Mouse (Mus musculus) left cerebral cortex, adult 9 months (tissue): ENCODE data around the gene Ttc12.

Experiments used
- DNase-seq, 2 experiments: peaks; one replicate each; pipeline ENCODE4 v3.0.0; 2022; ENCODE audit warnings: low spot score in 2 of 2

Ttc12 gene

DNA sequence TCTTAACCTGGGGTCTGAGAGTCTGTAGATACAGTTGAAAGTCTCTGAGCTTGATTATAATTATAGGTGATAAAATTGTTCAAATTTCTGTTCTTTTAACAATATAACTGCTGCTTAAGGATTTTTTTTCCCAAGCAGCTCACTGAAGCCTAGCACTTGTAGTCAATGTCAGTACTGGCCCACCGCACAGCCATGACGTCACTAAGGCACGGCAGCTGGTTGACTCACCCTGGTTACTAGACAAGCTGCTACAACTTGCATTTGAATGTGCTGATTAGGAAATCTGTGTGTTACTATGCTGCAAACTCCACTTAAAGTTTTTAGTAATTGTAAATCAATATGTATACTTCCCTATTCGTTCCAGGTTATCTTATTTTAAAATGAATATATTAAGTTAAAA, 4.6 kb upstream of the Ttc12 start:
- no peak for DNase-seq

DNA sequence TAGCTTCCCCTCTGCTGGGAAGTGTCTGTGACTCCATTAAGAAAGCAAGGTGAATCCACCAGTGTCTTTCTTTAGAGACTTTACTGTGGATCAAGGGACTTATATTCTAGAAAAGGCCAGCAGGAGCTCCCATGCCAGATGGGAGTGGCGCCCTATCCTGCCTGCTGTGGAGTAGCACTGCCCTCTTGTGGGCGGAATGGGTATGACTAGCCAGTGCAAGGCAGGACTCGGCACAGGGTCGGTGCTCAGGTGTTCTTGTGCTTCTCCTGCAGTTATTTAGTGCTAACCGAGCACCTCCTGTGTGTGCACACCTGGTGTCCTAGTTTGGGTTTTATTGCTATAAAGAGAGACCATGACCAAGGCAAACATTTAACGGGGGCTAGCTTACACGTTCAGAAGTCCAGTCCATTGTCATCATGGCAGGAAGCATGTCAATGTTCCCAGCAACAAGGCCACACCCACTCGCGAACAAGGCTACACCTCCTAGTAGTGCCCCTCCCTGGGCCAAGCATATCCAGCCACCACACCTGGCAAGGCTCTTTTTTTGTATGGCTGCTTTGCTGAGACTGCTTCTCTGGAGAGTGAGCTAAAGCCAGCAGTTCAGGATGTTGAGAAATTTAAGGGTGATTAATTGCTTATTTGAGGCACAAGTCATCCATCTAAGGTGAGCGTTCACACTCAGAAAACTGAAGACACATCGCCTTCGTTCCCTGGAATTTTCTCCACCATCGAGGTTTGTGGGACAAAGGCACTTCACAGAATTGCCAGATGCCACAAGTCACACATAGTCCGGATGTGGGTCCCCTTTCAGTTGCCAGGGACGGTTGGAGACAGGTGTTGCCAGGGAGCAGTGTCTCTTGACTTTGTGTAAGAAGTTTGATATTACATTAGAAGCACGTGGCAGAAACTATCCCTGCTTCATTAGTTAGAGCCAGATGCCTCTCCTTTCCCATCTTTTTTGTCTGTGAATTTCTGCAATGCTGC, 3.2 kb upstream of the Ttc12 start:
- peak in 1 of 2 experiments; percentile 86 for DNase-seq

DNA sequence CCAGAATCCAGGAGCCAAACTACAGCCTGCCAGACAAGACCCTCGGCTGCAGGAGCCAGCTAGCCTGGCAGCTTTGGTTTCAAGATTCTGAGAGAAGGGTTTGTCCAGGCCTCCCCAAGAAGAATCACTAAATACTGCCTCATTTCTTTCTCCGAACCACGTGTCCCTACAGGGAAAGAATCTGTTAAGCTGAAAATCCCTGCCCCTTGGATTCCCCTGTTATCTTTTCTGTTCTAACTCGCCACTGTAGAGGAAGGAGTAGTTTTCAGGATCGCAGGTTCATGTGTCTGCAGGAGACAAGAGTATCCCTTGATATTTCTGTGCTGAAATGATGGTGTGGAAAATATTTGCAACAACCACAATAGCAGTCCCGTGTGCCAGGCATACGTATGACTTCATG, 2.2 kb upstream of the Ttc12 start:
- no peak for DNase-seq

DNA sequence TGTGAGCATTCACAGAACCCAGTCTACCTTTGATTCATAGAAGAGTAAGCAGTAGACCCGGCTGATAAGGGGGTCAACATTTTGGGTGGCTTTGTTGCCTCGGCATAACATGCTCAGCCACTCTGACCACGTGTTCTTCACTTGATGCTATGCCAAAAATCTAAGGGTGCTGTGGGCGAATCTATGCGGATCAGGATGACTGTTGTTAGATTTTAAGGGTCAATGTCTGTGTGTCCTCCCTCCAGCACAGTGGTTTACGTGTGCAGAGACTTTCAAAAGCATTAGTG, 1.6 kb upstream of the Ttc12 start:
- DNase-seq: no peak

DNA sequence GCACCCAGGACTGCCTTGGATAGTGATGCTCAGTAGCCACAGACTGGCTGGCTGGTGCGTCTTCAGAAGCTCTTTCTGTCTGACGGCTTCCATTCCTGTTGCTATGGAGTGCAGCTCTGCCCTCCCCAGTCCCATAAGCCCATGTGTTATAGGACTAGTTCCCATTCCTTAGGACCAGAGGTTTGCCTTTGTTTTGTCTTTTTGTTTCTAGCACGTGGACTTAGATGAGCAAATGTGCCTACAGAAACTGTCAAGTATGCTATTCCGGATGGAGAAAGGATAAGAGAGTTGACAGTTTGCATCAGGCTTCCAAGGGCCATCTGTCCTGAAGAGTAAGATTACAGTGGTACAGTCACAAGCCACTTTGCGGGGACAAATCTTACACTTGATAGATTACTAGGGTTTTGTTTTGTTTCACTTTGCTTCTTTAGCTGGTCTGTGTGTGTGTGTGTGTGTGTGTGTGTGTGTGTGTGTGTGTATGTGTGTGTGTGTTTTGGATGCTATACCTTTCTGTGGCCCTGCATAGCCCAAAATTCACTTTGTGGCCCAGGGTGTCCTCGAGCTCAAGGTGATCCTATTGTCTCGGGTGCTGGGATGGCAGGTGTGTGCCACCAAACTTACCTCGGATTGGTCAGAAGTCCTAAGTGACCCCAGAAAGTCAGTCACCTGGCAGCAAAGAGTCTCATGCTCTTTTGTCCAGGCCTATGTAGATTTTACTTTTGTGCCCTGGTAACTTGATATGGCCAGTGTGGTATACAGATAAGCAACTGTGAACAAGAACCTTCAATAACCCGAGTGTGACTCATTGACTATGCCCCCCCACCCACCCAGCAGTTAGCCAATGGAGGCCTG, 1.0 kb upstream of the Ttc12 start:
- DNase-seq: no peak

DNA sequence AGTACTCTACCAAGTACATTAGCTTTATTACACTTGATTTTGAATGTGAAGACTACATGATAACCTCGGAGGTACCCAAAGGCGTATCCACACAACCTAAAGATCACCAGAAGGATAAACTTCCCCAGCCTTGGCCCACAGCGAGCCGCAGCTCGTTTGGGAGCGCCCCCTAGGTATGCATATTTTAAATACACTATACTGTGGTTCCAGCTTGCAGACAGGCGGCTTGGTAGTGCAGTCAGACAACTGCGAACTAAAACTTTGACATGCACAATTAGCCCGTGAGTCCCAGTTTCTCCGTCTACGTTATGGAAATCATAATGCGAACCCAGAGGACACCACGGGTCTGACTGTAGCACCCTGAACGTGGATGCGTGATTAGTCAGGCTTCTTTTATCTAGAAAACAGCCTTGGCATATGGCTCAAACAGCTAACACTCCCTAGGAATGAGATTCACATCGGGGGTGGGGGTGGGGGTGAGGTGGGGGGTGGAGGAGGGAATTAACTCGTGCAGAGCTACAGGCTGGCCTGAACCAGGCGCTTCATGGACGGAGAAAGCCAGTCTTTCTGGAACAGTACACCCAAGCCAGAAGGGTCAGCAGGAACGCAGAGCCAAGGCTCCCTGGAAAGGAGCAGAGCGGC, 654 bp downstream of the Ttc12 start:
- peak in 1 of 2 experiments; percentile 41 for DNase-seq

DNA sequence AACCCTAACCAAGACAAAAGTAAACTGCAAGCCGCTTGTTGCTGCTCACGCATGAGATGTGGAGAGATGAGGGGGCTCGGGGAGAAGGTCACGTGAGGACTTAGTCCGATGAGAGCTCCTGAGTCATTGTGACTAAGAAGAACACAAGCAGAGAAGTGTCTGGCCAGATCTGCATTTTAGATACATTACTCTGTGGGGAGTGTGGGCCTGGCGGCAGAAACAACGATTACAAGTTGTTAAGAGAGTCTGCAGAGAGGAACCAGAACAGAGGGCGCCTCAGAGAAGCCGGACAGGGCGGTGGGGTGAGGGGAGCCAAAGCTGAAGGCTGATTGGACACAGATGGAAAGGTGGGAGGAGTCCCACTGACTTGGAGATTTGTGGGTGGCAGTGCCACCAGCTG, 2.7 kb downstream of the Ttc12 start:
- peak in 1 of 2 experiments; percentile 40 for DNase-seq

DNA sequence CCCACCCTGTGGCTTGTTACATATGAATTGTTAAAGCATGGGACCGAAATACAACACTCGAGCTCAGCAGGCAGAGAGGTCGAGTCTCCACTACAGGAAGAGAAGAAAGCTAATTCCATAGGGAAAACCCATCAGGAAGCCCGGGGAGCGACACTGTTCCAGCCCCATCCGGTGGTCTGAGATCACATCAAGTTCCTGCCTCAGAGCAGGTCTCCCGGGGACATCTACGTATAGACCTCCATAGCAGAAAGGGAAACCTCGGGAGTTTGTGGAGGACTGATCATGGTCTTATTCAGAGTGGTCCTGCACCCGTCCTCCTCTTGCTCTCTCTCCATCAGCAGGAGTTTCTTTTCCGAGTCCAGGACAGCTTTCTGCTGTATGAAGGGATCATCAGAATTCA, 13.9 kb downstream of the Ttc12 start:
- DNase-seq: no peak

DNA sequence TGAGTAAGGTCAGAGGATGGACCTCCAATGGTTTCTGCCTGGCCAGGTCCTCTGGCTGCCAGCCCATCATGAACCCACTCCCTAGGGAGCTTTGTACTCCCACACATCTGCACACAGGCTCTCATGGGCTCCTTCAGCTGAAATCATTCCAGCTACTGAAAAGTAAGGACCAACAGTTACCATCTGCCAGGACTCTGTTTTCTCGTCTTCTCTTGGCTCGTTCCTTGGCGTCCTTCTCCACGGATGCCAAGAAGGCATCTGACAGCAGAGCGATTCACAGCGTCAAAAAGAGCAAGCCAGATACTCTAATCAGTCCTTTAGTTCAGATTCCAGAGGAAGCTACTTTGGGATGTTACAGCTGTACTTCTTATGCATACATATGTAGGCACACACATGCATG, 15.1 kb downstream of the Ttc12 start:
- DNase-seq: no peak

DNA sequence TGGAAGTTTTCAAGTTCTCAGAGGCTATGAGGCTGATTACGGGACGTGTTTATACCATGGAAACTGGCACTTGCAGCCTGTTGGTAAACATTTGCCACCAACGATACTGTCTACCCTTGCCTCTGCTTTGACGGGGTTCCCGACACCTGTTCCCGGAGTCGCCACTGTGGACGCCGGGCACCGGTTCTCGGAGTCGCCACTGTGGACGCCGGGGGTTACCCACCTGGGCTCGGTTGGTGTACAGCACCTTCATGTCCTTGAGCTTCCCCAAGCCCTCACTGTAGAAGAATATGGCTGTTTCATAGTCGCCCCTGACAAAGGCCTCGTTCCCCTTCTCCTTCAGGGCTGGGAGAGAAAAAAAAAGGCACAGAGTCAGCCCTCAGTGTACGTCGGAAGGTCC, 16.0 kb downstream of the Ttc12 start:
- no peak for DNase-seq

DNA sequence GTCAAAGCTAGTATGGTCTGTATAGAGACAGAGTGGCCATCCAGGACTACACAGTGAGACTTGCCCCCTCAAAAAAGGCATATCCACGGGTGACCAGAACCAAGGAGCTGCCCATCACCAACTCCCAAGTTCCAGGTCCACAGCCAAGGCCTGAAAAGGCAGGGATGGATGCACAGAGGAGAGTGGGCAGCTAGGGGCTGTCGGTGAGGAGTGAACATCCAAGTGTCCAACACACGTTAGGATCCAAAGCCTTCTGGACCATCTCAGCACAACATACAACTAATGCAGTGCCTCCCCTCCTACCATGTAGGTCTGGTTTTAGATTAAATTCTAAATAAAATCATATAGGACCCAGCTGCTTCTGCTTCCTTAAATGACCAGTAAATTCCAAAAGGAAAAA, 29.9 kb downstream of the Ttc12 start:
- no peak for DNase-seq

DNA sequence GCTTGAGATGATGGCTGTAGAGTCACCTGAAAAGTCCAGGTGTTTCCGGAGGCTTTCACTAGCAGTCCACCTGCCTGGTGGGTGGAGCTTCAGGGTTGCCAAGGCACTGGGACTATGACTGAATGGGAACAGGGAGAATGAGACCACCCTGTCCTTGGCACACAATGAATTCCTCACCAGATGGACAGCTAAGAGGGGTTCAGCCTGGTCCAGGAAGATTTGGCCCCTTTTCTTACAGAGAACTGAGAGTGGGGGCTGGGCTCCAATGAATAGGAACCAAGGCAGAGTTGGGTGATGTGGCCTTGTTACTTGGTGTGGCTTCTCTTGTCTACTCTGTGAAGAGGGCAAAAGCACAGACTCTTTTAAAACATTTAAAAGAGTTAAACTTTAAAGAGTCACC, 33.6 kb downstream of the Ttc12 start:
- no peak for DNase-seq

DNA sequence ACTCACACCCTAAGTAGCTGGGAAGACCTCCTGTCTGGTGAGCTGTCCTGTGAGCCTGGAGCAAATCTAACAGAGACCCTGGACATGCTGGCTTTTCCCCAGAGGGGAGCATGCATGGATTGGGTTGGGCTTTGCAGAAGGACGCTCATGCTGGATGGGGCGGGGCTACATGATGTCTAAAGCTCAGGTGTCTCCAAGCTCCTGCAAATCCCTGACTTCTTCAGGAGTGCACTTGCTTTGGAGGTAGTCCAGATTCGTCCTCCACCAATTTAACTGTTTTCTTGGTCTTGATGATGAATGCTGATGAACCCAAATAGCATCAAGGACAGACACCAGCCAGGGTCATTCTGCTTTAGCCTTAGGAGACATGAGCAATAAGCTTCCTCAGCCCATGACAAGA, 35.5 kb downstream of the Ttc12 start:
- no peak for DNase-seq

DNA sequence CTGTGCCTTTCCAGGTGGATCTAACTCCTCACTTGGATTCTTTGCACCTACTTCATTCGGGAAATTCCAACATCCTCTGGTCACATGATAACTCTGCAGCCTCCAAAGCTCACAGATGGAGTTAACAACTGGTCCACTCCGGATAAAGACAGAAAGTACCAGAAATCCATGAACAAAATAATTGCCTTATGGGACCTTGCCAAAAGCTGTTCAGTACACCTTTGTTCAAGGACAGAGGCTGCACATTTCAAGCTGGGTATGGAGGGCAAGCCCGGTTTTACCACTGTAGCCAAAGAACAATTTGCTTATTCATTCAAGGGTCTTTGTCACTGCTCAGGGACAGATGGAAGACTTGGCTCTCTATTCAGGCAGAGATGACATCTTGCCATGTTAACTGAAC, 43.4 kb downstream of the Ttc12 start:
- DNase-seq: peak in 1 of 2 experiments; percentile 5

DNA sequence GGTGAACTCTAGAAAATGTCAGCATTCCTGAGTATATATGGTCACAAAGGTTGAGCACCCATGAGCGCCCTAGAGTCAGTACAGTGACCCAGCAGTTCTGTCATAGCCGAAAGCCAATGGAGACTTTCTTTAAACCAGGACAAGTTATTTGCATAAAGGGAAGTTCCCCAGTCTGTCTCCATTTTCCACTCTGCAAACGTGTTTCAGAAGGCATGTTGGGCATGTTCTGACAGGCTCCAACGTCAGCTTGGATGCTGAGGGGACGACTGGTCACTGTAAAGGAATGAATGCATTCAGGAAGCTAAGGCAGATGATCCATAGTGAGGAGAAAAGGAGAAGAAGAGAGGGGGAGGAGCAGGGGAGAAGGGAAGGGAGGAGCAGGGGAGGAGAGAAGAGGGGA, 58.5 kb downstream of the Ttc12 start:
- no peak for DNase-seq

DNA sequence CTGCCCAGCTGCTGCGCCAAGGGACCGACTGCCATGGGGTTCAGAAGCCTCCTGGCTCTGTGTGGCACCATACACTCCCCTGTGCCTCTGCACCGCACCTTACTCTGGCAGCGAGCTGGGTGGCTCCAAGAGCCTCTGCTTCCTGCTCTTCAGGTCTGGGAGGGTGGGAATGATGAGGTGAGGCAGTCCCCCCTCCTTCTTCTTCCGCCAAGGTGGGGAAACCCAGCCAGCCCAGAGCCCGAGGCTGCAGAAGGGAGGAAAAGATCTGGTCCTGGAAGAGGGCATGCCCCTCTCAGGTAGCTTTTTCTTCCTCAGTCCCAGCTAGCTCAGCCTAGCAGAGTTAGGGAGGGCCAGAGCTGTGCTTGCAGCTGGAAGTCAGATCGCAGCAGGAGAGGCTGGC, 59.1 kb downstream of the Ttc12 start, which contains the start of gene Ankk1:
Gene Ankk1, minus strand, starts transcription at position 101 of the 400 bp plus-strand sequence.
- no peak for DNase-seq

DNA sequence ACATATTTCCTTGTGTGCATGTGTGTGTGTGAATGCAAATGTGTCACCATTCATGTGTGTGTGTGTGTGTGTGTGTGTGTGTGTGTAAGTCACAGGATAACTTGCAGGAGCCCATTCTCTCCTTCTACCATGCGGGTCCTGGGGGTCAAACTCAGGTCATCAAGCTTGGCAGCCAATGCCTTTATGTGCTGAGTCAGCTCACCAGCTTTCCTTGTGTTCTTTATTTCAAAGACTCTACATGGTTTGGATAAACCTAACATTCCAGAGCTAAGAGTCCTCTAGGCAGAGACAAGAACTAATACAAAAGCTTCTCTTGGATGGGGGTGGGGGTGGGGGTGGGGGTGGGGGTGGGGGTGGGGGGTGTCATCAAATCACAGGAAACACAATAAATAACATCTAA, 60.4 kb downstream of the Ttc12 start:
- DNase-seq: no peak

DNA sequence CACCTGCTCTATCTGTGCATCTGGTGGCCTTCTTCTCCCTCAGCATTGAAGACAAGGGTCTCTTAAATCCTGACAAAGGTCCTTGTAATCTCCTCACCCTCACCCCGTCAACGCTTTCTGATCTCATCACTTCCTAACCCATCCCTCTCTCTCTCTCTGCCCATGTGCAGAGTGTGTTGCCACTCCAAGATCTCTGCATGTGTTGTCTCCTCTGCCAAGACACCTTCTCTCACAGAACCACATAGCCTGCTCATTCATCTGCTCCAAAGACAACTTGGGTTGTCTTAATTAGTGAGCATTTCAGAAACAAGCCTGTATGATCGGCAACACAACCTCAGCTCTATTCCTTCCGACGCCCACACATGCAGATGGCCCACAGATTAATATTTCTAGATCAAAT, 62.2 kb downstream of the Ttc12 start:
- DNase-seq: no peak

DNA sequence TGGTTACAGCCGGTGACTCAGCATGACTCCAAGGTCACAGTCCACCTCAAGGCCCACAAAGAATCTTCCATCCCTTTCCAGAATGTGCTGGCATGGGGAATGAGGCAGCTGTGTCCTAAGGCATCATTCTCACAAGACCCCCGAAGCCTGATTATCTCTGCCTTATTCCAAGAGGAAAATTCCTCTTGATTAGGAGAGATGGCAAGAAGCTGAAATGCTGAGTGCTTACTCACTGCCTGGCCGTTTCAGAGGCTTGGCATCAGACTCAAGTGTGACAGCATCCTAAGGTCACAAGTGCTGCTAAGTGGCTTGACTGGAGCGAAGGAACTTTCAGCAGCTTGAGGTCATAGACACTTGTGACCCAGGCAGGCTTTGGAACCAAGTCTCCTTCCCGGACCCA, 75.4 kb downstream of the Ttc12 start:
- DNase-seq: no peak

DNA sequence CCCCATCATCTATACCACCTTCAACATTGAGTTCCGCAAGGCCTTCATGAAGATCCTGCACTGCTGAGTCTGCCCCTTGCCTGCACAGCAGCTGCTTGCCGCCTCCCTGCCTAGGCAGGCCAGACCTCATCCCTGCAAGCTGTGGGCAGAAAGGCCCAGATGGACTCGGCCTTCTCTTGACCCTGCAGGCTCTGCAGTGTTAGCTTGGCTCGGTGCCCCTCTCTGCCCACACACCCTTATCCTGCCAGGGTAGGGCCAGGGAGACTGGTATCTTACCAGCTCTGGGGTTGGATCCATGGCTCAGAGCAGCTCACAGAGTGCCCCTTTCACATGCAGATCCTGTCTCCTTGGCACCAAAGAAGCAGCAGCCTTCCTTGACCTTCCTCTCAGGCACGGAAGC, 79.0 kb downstream of the Ttc12 start:
- DNase-seq: no peak

DNA sequence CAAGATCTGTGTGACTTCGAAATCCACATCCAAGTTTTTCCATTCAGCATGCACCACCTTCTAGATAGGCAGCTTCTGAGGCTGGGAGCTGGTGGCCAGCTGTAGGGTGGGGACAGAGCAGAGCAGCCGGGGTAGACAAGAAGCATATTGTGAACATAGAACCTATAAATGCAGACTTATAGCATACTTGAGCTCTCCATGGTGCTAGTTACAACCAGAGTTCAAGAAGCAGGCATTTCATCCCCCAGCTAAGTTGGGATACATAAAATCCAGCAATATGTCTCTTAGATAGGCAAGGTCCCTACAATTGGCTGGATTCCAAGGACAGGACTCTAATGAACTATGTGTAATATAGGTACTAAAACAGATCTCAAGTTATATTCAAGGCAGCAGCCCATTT, 82.3 kb downstream of the Ttc12 start:
- DNase-seq: no peak

DNA sequence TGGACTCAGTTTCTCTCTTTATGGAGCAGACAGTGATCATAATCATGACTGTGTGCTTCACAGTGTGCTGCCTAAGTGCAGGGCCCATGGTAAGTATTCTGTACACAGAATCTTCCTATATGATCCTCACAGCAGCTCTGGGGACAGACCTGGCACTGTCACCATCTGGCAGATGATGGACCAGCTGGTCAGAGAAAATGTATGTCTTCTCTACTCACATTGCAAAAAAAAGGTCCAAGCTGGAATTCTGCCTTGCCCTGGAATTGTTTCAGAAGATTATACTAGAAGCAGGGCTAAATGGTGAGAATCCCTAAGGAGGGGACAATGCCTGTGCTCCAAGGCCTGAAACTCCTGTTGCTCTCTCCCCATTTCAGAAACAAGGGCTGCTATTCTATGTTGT, 90.0 kb downstream of the Ttc12 start:
- peak in 1 of 2 experiments; percentile 30 for DNase-seq
